ENCODE assay signal across 7 mouse cellular contexts in the genomic region with DNA sequence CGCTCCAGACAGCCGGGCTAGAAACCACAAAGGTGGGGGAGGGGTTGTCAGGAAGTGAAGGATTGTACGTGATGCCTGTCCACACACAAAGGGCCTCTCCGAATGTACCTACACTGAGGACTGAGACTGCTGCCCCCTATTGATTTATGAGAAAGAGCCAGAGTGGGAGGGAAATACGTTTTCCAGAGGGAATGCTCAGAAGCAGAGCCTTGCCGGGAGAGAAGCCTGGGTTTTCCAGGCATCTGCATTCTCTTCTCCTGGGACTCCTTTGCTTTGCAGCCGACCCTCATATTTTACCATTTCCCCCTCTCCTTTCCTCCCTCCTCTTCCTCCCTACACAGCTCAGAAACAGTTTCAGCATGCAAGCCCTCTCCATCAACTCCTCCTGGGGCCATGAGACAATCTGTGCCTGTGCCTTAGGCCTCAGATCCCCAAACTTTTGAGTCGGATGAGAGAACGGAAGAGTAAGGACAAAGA. TPM values are rescaled to one million over a fixed set of nuclear protein-coding genes. Genes with fewer than 3 reads are reported as not detected.
DNase-seq lines count a peak whose midpoint lies in the region; ATAC-seq lines count a peak whose summit lies in the region.

No protein-coding gene starts in this region.

- 0 out of 2 replicates have a peak overlapping the region, but pooled peaks have one; percentile 5 for H3K4me3 ChIP-seq in lung, embryonic 16.5 days (ENCODE audit: low read length)
- H3K4me3 ChIP-seq in forebrain, embryonic 13.5 days = no peak overlapping the region
- H3K4me3 ChIP-seq in liver, embryonic 13.5 days (replicated peaks) = no peak overlapping the region
- H3K4me3 ChIP-seq in stomach, embryonic 16.5 days (replicated peaks; ENCODE audit: low read length) = no peak overlapping the region

- peak overlapping the region; percentile 32; the same call in 1 of the 2 replicates for H3K4me2 ChIP-seq in lung, embryonic 16.5 days (ENCODE audit: low read depth, low read length)
- H3K4me2 ChIP-seq in forebrain, embryonic 13.5 days = peak overlapping the region; percentile 14
- peak overlapping the region; percentile 21 for H3K4me2 ChIP-seq in liver, embryonic 13.5 days
- H3K4me2 ChIP-seq in stomach, embryonic 16.5 days (ENCODE audit: low read depth, low read length) = peak overlapping the region; percentile 5; the same call in 1 of the 2 replicates

- no peaks in the 10 kb centered on the region for H3K9me3 ChIP-seq in lung, embryonic 16.5 days (ENCODE audit: control insufficient read depth, low read length)
- no peaks in the 10 kb centered on the region for H3K9me3 ChIP-seq in forebrain, embryonic 13.5 days (replicated peaks)
- H3K9me3 ChIP-seq in liver, embryonic 13.5 days (replicated peaks) = no peaks in the 10 kb centered on the region
- H3K9me3 ChIP-seq in stomach, embryonic 16.5 days (replicated peaks; ENCODE audit: control insufficient read depth, low read length) = no peaks in the 10 kb centered on the region

- DNase-seq in lung, adult 18-20 months = no peak
- DNase-seq in liver, embryonic 13.5 days = no peak
- DNase-seq in layer of hippocampus, adult 18-20 months (ENCODE audit: low spot score in 2 of 2) = no peak
- no peak for DNase-seq in urinary bladder, postnatal 10 days (ENCODE audit: low spot score)

- no peaks in the 10 kb centered on the region for H3K27me3 ChIP-seq in lung, embryonic 16.5 days (ENCODE audit: control insufficient read depth, insufficient read depth, low read depth, low read length)
- no peaks in the 10 kb centered on the region for H3K27me3 ChIP-seq in forebrain, embryonic 13.5 days
- no peaks in the 10 kb centered on the region for H3K27me3 ChIP-seq in liver, embryonic 13.5 days
- H3K27me3 ChIP-seq in stomach, embryonic 16.5 days (ENCODE audit: control insufficient read depth, insufficient read depth, low read length) = no peaks in the 10 kb centered on the region

- 0 out of 2 replicates have a peak, but pooled peaks cover 4% of the 10 kb centered on the region for H3K4me1 ChIP-seq in lung, embryonic 16.5 days (replicated peaks; ENCODE audit: control insufficient read depth, insufficient read depth, low read length)
- H3K4me1 ChIP-seq in forebrain, embryonic 13.5 days = peaks cover 14% of the 10 kb centered on the region
- no peaks in the 10 kb centered on the region for H3K4me1 ChIP-seq in liver, embryonic 13.5 days (replicated peaks)
- H3K4me1 ChIP-seq in stomach, embryonic 16.5 days (ENCODE audit: control insufficient read depth, insufficient read depth, low read length) = 0 out of 2 replicates have a peak, but pooled peaks cover 4% of the 10 kb centered on the region

- ATAC-seq in lung, embryonic 16.5 days (ENCODE audit: low read depth) = peak; percentile 62; the same call in 1 of the 2 replicates
- ATAC-seq in forebrain, embryonic 13.5 days = no peak
- no peak for ATAC-seq in liver, embryonic 13.5 days (ENCODE audit: low read depth)
- ATAC-seq in stomach, embryonic 16.5 days (ENCODE audit: insufficient read depth, low FRiP score) = peak; percentile 56; the same call in 1 of the 2 replicates

- 30% methylated on average over 9 of the region's 9 CpGs for WGBS in lung, embryonic 16.5 days
- WGBS in forebrain, embryonic 13.5 days = 14% methylated on average over 9 of the region's 9 CpGs
- WGBS in liver, embryonic 13.5 days (ENCODE audit: insufficient replicate concordance) = 13% methylated on average over 9 of the region's 9 CpGs
- 22% methylated on average over 9 of the region's 9 CpGs for WGBS in stomach, embryonic 16.5 days

- H3K36me3 ChIP-seq in lung, embryonic 16.5 days (ENCODE audit: control insufficient read depth, insufficient read depth, low read length) = no peaks in the 10 kb centered on the region
- H3K36me3 ChIP-seq in forebrain, embryonic 13.5 days (ENCODE audit: poor library complexity, severe bottlenecking) = no peaks in the 10 kb centered on the region
- H3K36me3 ChIP-seq in liver, embryonic 13.5 days = no peaks in the 10 kb centered on the region
- H3K36me3 ChIP-seq in stomach, embryonic 16.5 days (ENCODE audit: control insufficient read depth, insufficient read depth, low read length) = no peaks in the 10 kb centered on the region

- H3K27ac ChIP-seq in lung, embryonic 16.5 days (ENCODE audit: low read length) = peak overlapping the region; percentile 66
- no peak overlapping the region for H3K27ac ChIP-seq in forebrain, embryonic 13.5 days
- peak overlapping the region; percentile 41; the same call in 1 of the 2 replicates for H3K27ac ChIP-seq in liver, embryonic 13.5 days
- H3K27ac ChIP-seq in stomach, embryonic 16.5 days (ENCODE audit: low read length) = peak overlapping the region; percentile 75

- H3K9ac ChIP-seq in lung, embryonic 16.5 days (ENCODE audit: low read length) = peak overlapping the region; percentile 45
- no peak overlapping the region; the same call in 1 of the 2 replicates for H3K9ac ChIP-seq in forebrain, embryonic 13.5 days
- H3K9ac ChIP-seq in liver, embryonic 13.5 days = no peak overlapping the region
- H3K9ac ChIP-seq in stomach, embryonic 16.5 days (ENCODE audit: low read length) = peak overlapping the region; percentile 60

RNA-seq across cellular contexts. Expression of gene Gpc3, which starts 37.8 kb away (rescaled TPM):
- 452 and 477 TPM in 2 replicates for polyA plus RNA-seq in lung, embryonic 16.5 days (2015; fragmentation: Nextera tagmentation; extraction: Ambion mirVana)
- polyA plus RNA-seq in forebrain, embryonic 13.5 days (2015; fragmentation: Nextera tagmentation; extraction: Ambion mirVana) = 33.5 and 34.9 TPM in 2 replicates
- polyA plus RNA-seq in liver, embryonic 13.5 days (2015; fragmentation: Nextera tagmentation; extraction: Ambion mirVana) = 231 and 286 TPM in 2 replicates
- polyA plus RNA-seq in stomach, embryonic 16.5 days (2015; fragmentation: Nextera tagmentation; extraction: Ambion mirVana) = 560 and 583 TPM in 2 replicates
- 1 to 10 TPM; 8.2 to 9.0 TPM for total RNA-seq in layer of hippocampus, adult 18-20 months (2021)

Comparison
In these comparisons a context has a peak if more than half of its experiments do, and no peak if none do; other contexts are left out.
1. ATAC-seq: peak in lung, embryonic 16.5 days (single experiment) and stomach, embryonic 16.5 days (single experiment); none in forebrain, embryonic 13.5 days (single experiment) and liver, embryonic 13.5 days (single experiment).
2. H3K9ac ChIP-seq: peak in lung, embryonic 16.5 days (single experiment) and stomach, embryonic 16.5 days (single experiment); none in forebrain, embryonic 13.5 days (single experiment) and liver, embryonic 13.5 days (single experiment).
3. Peak in every context shown above with its lines, with median percentiles within 50 percentile points of each other: H3K4me2 ChIP-seq.